Mouse (Mus musculus) spleen, adult 2 months (tissue): ENCODE results near the gene Ociad2. TPM values are rescaled to one million over a fixed set of nuclear protein-coding genes. Genes with fewer than 3 reads are reported as not detected.

Experiments
- DNase-seq, 2 experiments: peaks; one replicate each; pipeline versions ENCODE4 v3.0.0 to v3.0.0-alpha.2; 2012 to 2021; ENCODE audit warnings: low spot score in 2 of 2, low read depth in 1 of 2
- H3K27ac ChIP-seq: fragments of 200-500 bp; 2 replicates; pipeline ENCODE4 v1.5.1; 2012; ENCODE audit warnings: low read length, inconsistent platforms; ENCODE audit not compliant: insufficient read depth
- H3K27me3 ChIP-seq: fragments of 200-500 bp; 2 replicates; pipeline ENCODE4 v1.6.1; 2012; ENCODE audit warnings: mild to moderate bottlenecking, moderate library complexity, low read length, inconsistent platforms; ENCODE audit not compliant: control insufficient read depth, insufficient read depth
- H3K36me3 ChIP-seq: fragments of 200-500 bp; 2 replicates; pipeline ENCODE4 v1.6.1; 2012; ENCODE audit warnings: mild to moderate bottlenecking, low read length, inconsistent platforms; ENCODE audit not compliant: control insufficient read depth, insufficient read depth
- H3K4me1 ChIP-seq: fragments of 200-500 bp; 2 replicates; pipeline ENCODE4 v1.6.1; 2011; ENCODE audit warnings: inconsistent platforms; ENCODE audit not compliant: control insufficient read depth, insufficient read depth, insufficient read length
- H3K4me3 ChIP-seq: fragments of 200-500 bp; 2 replicates; pipeline ENCODE4 v1.5.1; 2011; ENCODE audit warnings: mild to moderate bottlenecking, inconsistent platforms; ENCODE audit not compliant: insufficient read depth, insufficient read length; ENCODE audit errors: extremely low read depth
- CTCF ChIP-seq: fragments of 200-500 bp; IDR thresholded peaks from 2 replicates; pipeline ENCODE4 v1.5.1; 2011; ENCODE audit warnings: mild to moderate bottlenecking, inconsistent platforms; ENCODE audit not compliant: insufficient read depth, insufficient read length, insufficient replicate concordance; ENCODE audit errors: extremely low read depth
- POLR2A ChIP-seq: fragments of 200-500 bp; IDR thresholded peaks from 2 replicates; pipeline ENCODE4 v1.6.1; 2011; ENCODE audit warnings: low read depth, low read length, inconsistent platforms
- WGBS: fragments of 180-500 bp; shearing (Covaris S2); methylation state at CpG from one replicate; pipeline ENCODE4 v1.1.7; 2018; 5-methylcytosine and 5-hydroxymethylcytosine counted together
- polyA plus RNA-seq: library from polyadenylated mRNA; depleted of rRNA; stranded (reverse); fragments of >200 nt; gene quantifications from 2 replicates; pipeline ENCODE4 v1.2.3, GENCODE M21; 2012

Ociad2 gene
- polyA plus RNA-seq, 1 experiment = 0.05 TPM

DNA sequence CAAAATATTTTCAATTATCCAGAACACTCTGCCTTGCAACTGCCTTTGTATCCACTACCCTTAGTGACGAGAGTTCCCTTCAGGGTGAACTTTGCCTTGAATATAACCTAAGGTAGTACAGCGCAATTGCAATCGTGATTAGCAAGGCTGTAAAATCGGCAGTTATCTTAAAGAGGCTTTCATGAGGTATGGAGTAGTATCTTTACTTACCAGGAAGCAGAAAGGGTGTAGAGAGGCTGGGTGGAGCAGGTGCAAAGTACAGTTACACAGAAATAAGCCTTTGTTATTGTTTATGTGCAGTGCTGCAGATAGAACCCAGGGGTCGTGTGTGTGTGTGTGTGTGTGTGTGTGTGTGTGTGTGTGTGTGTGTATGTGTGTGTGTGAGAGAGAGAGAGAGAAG lies 14.6 kb upstream of the Ociad2 start:
- no peak for DNase-seq
- 75% methylated on average over 5 of the region's 5 CpGs for WGBS
- no peak overlapping the region for H3K27ac ChIP-seq

GRCm38 (mm10) chr5:73353978-73354377 lies 13.2 kb upstream of the Ociad2 start:
- no peaks in the 10 kb centered on the region for H3K36me3 ChIP-seq
- H3K4me3 ChIP-seq = no peak overlapping the region
- TF ChIP-seq POLR2A = no peak
- no peak for TF ChIP-seq CTCF
- H3K4me1 ChIP-seq = no peaks in the 10 kb centered on the region
- DNase-seq = no peak
- H3K27me3 ChIP-seq = no peaks in the 10 kb centered on the region
- H3K27ac ChIP-seq = no peak overlapping the region
- WGBS = 78% methylated on average over 3 of the region's 3 CpGs

More for the DNA sequence above, 14.6 kb upstream of the Ociad2 start:
- TF ChIP-seq CTCF = no peak
- no peak for TF ChIP-seq POLR2A
- Histone ChIP-seq H3K4me3 (no peak overlapping the region), H3K4me1 (no peaks in the 10 kb centered on the region; the same call in 1 of the 2 replicates), H3K36me3 (no peaks in the 10 kb centered on the region), H3K27me3 (no peaks in the 10 kb centered on the region)

DNA sequence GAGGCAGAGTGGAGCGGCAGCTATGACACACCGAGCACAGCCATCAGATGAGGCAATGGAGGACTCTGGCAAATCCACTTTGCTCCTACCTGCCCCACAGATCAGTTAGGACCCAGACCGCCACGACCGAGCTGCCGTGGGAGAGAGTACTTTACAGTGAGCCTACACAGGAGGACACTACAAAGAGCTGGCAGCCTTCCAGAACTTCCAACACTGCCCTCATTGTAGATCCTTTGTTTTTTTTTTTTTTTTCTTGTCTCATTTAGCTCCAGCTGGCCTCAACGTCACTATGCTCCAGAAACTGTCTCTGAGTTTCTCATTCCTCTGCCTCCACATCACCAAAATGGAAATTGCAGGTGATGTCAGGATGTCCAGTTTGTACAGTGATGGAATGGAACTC lies 12.7 kb upstream of the Ociad2 start:
- DNase-seq = no peak
- Histone ChIP-seq H3K27me3 (no peaks in the 10 kb centered on the region), H3K4me1 (no peaks in the 10 kb centered on the region), H3K4me3 (no peak overlapping the region), H3K27ac (no peak overlapping the region), H3K36me3 (no peaks in the 10 kb centered on the region)
- no peak for TF ChIP-seq CTCF
- TF ChIP-seq POLR2A = no peak
- WGBS = 88% methylated on average over 7 of the region's 7 CpGs

DNA sequence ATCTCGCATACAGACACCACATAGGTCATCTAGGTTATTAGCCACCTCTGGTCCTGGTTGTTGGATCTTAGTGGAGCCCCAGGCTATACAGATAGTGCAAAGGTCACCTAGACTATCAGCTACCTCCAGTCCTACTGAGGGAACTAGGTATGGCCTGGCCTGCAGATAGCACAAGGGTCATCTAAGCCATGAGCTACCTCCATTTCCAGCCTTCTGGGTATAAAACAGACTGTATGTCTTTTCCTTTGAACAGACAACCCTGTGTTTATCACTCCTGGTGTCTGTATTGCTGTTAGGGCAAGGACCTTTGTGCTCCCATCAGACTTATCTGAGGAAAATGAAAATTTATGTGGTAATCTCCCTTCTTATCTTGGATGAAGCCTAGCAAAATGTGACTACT lies 11.0 kb upstream of the Ociad2 start:
- no peak overlapping the region for H3K4me3 ChIP-seq
- no peaks in the 10 kb centered on the region for H3K4me1 ChIP-seq
- H3K27me3 ChIP-seq = 0 out of 2 replicates have a peak, but pooled peaks cover 1% of the 10 kb centered on the region
- H3K36me3 ChIP-seq = no peaks in the 10 kb centered on the region
- no peak for TF ChIP-seq POLR2A
- no peak for TF ChIP-seq CTCF
- no peak overlapping the region for H3K27ac ChIP-seq
- 93% methylated on average over 1 of the region's 1 CpGs for WGBS
- no peak for DNase-seq

DNA sequence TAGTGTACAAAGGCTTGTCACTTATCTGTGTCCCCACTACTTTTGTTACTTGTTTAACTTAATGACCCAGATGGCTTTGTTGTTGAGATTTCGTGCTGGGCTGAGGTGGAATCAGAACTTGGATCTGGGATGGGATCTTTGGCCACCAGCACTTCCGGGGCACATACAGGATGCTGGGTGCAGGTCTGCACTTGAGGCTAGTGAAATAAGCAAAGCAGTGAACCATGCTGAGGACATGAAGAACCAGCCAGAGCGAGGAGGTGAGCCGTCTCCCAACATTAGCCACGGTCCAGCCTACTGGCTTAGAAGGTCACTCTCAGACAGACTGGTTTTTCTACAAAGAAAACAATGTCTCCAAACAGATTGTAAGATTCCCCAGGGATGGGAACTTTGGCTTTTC lies 8.7 kb upstream of the Ociad2 start:
- Histone ChIP-seq H3K27me3 (0 out of 2 replicates have a peak, but pooled peaks cover 1% of the 10 kb centered on the region), H3K27ac (no peak overlapping the region), H3K4me3 (no peak overlapping the region), H3K4me1 (no peaks in the 10 kb centered on the region), H3K36me3 (no peaks in the 10 kb centered on the region)
- no peak for TF ChIP-seq POLR2A
- TF ChIP-seq CTCF = no peak
- DNase-seq = no peak
- WGBS = 85% methylated on average over 5 of the region's 5 CpGs

DNA sequence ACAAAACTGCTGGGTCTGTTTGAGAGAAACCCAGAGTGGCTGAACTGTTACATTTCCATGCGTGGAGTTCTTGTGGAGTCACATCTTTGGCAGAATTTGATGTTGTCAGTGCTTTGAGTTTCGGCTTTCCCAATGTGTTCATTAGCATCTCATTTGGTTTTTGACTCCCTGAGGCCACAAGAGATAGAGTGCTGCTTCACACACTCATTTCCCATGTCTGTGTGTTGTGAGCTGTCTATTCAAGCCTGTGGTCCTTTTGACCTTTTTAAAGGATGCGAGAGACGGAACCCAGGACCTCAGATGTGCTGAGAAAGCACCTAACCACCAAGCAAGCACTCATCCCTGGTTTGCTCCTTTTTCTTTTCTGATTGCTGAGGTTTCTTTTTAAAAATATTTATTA lies 4.4 kb upstream of the Ociad2 start:
- H3K27ac ChIP-seq = no peak overlapping the region

DNA sequence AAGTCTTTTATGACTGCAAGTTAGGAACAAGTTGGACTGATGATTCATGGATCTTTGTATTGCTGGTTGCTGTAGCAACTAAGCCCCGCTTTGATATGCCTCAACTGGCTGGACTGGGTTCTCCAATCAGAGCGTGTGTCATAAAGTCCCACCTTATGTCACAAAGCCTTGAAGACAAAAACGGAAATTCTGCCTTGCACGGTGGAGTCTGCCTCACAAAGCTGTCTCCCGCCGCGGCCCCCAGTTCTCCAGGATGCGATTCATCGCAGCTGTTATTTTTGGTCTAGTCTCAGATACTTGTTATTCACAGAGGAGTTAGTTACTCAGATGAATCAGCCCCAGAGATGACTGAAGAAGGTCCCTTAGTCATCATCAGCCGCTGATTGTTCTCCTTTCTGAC lies 3.5 kb upstream of the Ociad2 start:
- Histone ChIP-seq H3K4me3 (no peak overlapping the region), H3K27me3 (0 out of 2 replicates have a peak, but pooled peaks cover 1% of the 10 kb centered on the region), H3K36me3 (no peaks in the 10 kb centered on the region), H3K4me1 (no peaks in the 10 kb centered on the region), H3K27ac (no peak overlapping the region)
- 63% methylated on average over 10 of the region's 10 CpGs for WGBS
- TF ChIP-seq CTCF (no peak), POLR2A (no peak)
- no peak for DNase-seq

More for the DNA sequence above, 4.4 kb upstream of the Ociad2 start:
- no peaks in the 10 kb centered on the region for H3K36me3 ChIP-seq
- 0 out of 2 replicates have a peak, but pooled peaks cover 1% of the 10 kb centered on the region for H3K27me3 ChIP-seq
- WGBS = 91% methylated on average over 4 of the region's 4 CpGs
- H3K4me1 ChIP-seq = no peaks in the 10 kb centered on the region
- TF ChIP-seq CTCF (no peak), POLR2A (no peak)
- DNase-seq = no peak
- H3K4me3 ChIP-seq = no peak overlapping the region
